Mouse (Mus musculus) hindbrain, embryonic 14.5 days (tissue): ENCODE measurements around the gene Trim29. TPM values are rescaled to one million over a fixed set of nuclear protein-coding genes. Genes with fewer than 3 reads are reported as not detected.

Experiments used
- ATAC-seq: fragments of 200-750 bp; cut with Nextera tagmentation; 2 replicates; pipeline ENCODE4 v1.8.0; 2017; ENCODE audit warnings: moderate number of reproducible peaks, mild to moderate bottlenecking, moderate TSS enrichment, moderate library complexity; ENCODE audit not compliant: low FRiP score
- DNase-seq: peaks from one replicate; pipeline ENCODE4 v3.0.0-alpha.2; 2015; ENCODE audit warnings: low spot score
- H3K27ac ChIP-seq: fragments of 300-500 bp; sonication (generic); 2 replicates; pipeline ENCODE4 v1.5.1; 2014; ENCODE audit warnings: mild to moderate bottlenecking, moderate library complexity
- H3K27me3 ChIP-seq: fragments of 300-500 bp; sonication (generic); 2 replicates; pipeline ENCODE4 v1.6.1; 2014; ENCODE audit warnings: mild to moderate bottlenecking, low read length, mixed read lengths; ENCODE audit not compliant: control insufficient read depth, insufficient read depth
- H3K36me3 ChIP-seq: fragments of 300-500 bp; sonication (generic); replicated peaks from 2 replicates; pipeline ENCODE4 v1.6.1; 2014; ENCODE audit not compliant: control insufficient read depth, insufficient read depth
- H3K4me1 ChIP-seq: fragments of 300-500 bp; sonication (generic); replicated peaks from 2 replicates; pipeline ENCODE4 v1.6.1; 2014; ENCODE audit warnings: antibody characterized with exemption, low read length, mixed read lengths; ENCODE audit not compliant: control insufficient read depth, insufficient read depth
- H3K4me2 ChIP-seq: fragments of 300-500 bp; sonication (generic); replicated peaks from 2 replicates; pipeline ENCODE4 v1.6.1; 2014; ENCODE audit warnings: mild to moderate bottlenecking, moderate library complexity
- H3K4me3 ChIP-seq: fragments of 300-500 bp; sonication (generic); replicated peaks from 2 replicates; pipeline ENCODE4 v1.5.1; 2014; ENCODE audit warnings: mild to moderate bottlenecking, low read length
- H3K9ac ChIP-seq: fragments of 300-500 bp; sonication (generic); 2 replicates; pipeline ENCODE4 v1.6.1; 2014
- H3K9me3 ChIP-seq: fragments of 300-500 bp; sonication (generic); 2 replicates; pipeline ENCODE4 v1.6.1; 2016; ENCODE audit warnings: low read length; ENCODE audit not compliant: control insufficient read depth
- WGBS: fragments of 180-500 bp; shearing (Covaris S2); extraction: QIAGEN DNeasy Blood & Tissue Kit; methylation state at CpG from one replicate; pipeline ENCODE4 v1.1.7; 2014; 5-methylcytosine and 5-hydroxymethylcytosine counted together
- polyA plus RNA-seq: library from polyadenylated mRNA; unstranded; fragments of >200 nt; fragmentation: Nextera tagmentation; extraction: Ambion mirVana; gene quantifications from 2 replicates; pipeline ENCODE4 v1.2.1, GENCODE M21; 2014

The Trim29 gene
- polyA plus RNA-seq, 1 experiment from 2014 or later, result not detected

- H3K4me3 ChIP-seq, result no peak overlapping the region
- no peaks in the 10 kb centered on the region for H3K9me3 ChIP-seq
- no peak overlapping the region for H3K9ac ChIP-seq
- no peak for DNase-seq
- 84% methylated on average over 3 of the region's 3 CpGs for WGBS
- ATAC-seq, result no peak
- H3K4me1 ChIP-seq, result no peaks in the 10 kb centered on the region
- no peak overlapping the region for H3K4me2 ChIP-seq
- H3K27me3 ChIP-seq, result no peaks in the 10 kb centered on the region
- no peaks in the 10 kb centered on the region for H3K36me3 ChIP-seq
- H3K27ac ChIP-seq, result no peak overlapping the region
Measured at GRCm38 (mm10) chr9:43325486-43325885, 14.8 kb downstream of the Trim29 start.

GRCm38 (mm10) chr9:43326015-43326631 is 15.5 kb downstream of the Trim29 start:
- H3K27me3 ChIP-seq, result no peaks in the 10 kb centered on the region
- H3K27ac ChIP-seq, result no peak overlapping the region
- H3K9me3 ChIP-seq, result no peaks in the 10 kb centered on the region
- no peaks in the 10 kb centered on the region for H3K36me3 ChIP-seq
- no peak for DNase-seq
- 83% methylated on average over 7 of the region's 7 CpGs for WGBS
- H3K4me1 ChIP-seq, result no peaks in the 10 kb centered on the region
- no peak overlapping the region for H3K4me2 ChIP-seq
- ATAC-seq, result no peak
- H3K9ac ChIP-seq, result no peak overlapping the region
- H3K4me3 ChIP-seq, result no peak overlapping the region

- DNase-seq (peak; percentile 41), ATAC-seq (no peak)
- Histone ChIP-seq H3K4me2 (no peak overlapping the region), H3K27me3 (no peaks in the 10 kb centered on the region), H3K27ac (no peak overlapping the region), H3K4me1 (no peaks in the 10 kb centered on the region; the same call in 1 of the 2 replicates), H3K9ac (no peak overlapping the region), H3K4me3 (no peak overlapping the region), H3K36me3 (no peaks in the 10 kb centered on the region), H3K9me3 (no peaks in the 10 kb centered on the region)
- 50% methylated on average over 21 of the region's 21 CpGs for WGBS
Measured at GRCm38 (mm10) chr9:43327182-43328129, 16.8 kb downstream of the Trim29 start.

GRCm38 (mm10) chr9:43330426-43330825 is 19.8 kb downstream of the Trim29 start:
- Histone ChIP-seq H3K9me3 (no peaks in the 10 kb centered on the region), H3K9ac (no peak overlapping the region), H3K27ac (no peak overlapping the region), H3K4me1 (no peaks in the 10 kb centered on the region; the same call in 1 of the 2 replicates), H3K4me2 (no peak overlapping the region), H3K27me3 (no peaks in the 10 kb centered on the region), H3K36me3 (no peaks in the 10 kb centered on the region), H3K4me3 (no peak overlapping the region)
- ATAC-seq (no peak), DNase-seq (no peak)
- WGBS, result 42% methylated on average over 5 of the region's 5 CpGs

- DNase-seq (peak; percentile 48), ATAC-seq (peak; percentile 51; the same call in 1 of the 2 replicates)
- Histone ChIP-seq H3K27me3 (no peaks in the 10 kb centered on the region), H3K9me3 (no peaks in the 10 kb centered on the region), H3K27ac (no peak overlapping the region), H3K4me2 (no peak overlapping the region), H3K4me1 (no peaks in the 10 kb centered on the region; the same call in 1 of the 2 replicates), H3K36me3 (no peaks in the 10 kb centered on the region), H3K4me3 (no peak overlapping the region), H3K9ac (no peak overlapping the region)
- WGBS, result 72% methylated on average over 8 of the region's 8 CpGs
Measured at GRCm38 (mm10) chr9:43331476-43332471, 21.1 kb downstream of the Trim29 start.

GRCm38 (mm10) chr9:43334476-43334875 is 23.8 kb downstream of the Trim29 start:
- WGBS, result 85% methylated on average over 8 of the region's 8 CpGs
- no peak for ATAC-seq
- Histone ChIP-seq H3K4me1 (no peaks in the 10 kb centered on the region; the same call in 1 of the 2 replicates), H3K9ac (no peak overlapping the region), H3K36me3 (no peaks in the 10 kb centered on the region), H3K4me2 (no peak overlapping the region), H3K27me3 (no peaks in the 10 kb centered on the region), H3K27ac (no peak overlapping the region), H3K4me3 (no peak overlapping the region), H3K9me3 (no peaks in the 10 kb centered on the region)
- no peak for DNase-seq

- Histone ChIP-seq H3K27me3 (no peaks in the 10 kb centered on the region), H3K36me3 (no peaks in the 10 kb centered on the region), H3K4me1 (peaks cover 3% of the 10 kb centered on the region; the same call in 1 of the 2 replicates), H3K9me3 (no peaks in the 10 kb centered on the region), H3K9ac (no peak overlapping the region), H3K27ac (no peak overlapping the region), H3K4me3 (no peak overlapping the region), H3K4me2 (no peak overlapping the region)
- WGBS, result 70% methylated on average over 4 of the region's 4 CpGs
- ATAC-seq (no peak), DNase-seq (no peak)
Measured at GRCm38 (mm10) chr9:43337636-43338035, 27.0 kb downstream of the Trim29 start.

GRCm38 (mm10) chr9:43338067-43338466 is 27.4 kb downstream of the Trim29 start:
- 73% methylated on average over 5 of the region's 5 CpGs for WGBS
- Histone ChIP-seq H3K4me1 (peaks cover 3% of the 10 kb centered on the region; the same call in 1 of the 2 replicates), H3K27ac (no peak overlapping the region), H3K9me3 (no peaks in the 10 kb centered on the region), H3K4me2 (no peak overlapping the region), H3K27me3 (no peaks in the 10 kb centered on the region), H3K36me3 (no peaks in the 10 kb centered on the region), H3K4me3 (no peak overlapping the region), H3K9ac (no peak overlapping the region)
- DNase-seq, result no peak
- no peak for ATAC-seq
